Mouse (Mus musculus) limb, embryonic 14.5 days (tissue): ENCODE measurements around the gene Mrpl52. TPM values are rescaled to one million over a fixed set of nuclear protein-coding genes. Genes with fewer than 3 reads are reported as not detected.

Experiments
- ATAC-seq: fragments of 200-750 bp; cut with Nextera tagmentation; 2 replicates; pipeline ENCODE4 v1.8.0; 2017; ENCODE audit warnings: low read depth, moderate number of reproducible peaks, moderate TSS enrichment; ENCODE audit not compliant: low FRiP score
- DNase-seq: peaks from one replicate; pipeline ENCODE4 v3.0.0-alpha.2; 2015; ENCODE audit warnings: low spot score
- H3K27ac ChIP-seq: fragments of 300-500 bp; sonication (generic); replicated peaks from 2 replicates; pipeline ENCODE4 v1.5.1; 2014; ENCODE audit warnings: low read depth, mild to moderate bottlenecking, low read length, moderate library complexity, mixed read lengths
- H3K27me3 ChIP-seq: fragments of 300-500 bp; sonication (generic); 2 replicates; pipeline ENCODE4 v1.6.1; 2014; ENCODE audit warnings: low read length, mixed read lengths; ENCODE audit not compliant: control insufficient read depth, insufficient read depth
- H3K36me3 ChIP-seq: fragments of 300-500 bp; sonication (generic); 2 replicates; pipeline ENCODE4 v1.6.1; 2014; ENCODE audit warnings: mild to moderate bottlenecking, low read length, moderate library complexity, mixed read lengths; ENCODE audit not compliant: control insufficient read depth, insufficient read depth
- H3K4me1 ChIP-seq: fragments of 300-500 bp; sonication (generic); 2 replicates; pipeline ENCODE4 v1.6.1; 2014; ENCODE audit warnings: antibody characterized with exemption, low read length, mixed read lengths; ENCODE audit not compliant: control insufficient read depth, insufficient read depth
- H3K4me2 ChIP-seq: fragments of 300-500 bp; sonication (generic); replicated peaks from 2 replicates; pipeline ENCODE4 v1.6.1; 2014; ENCODE audit warnings: low read depth, mild to moderate bottlenecking, low read length, moderate library complexity; ENCODE audit not compliant: severe bottlenecking
- H3K4me3 ChIP-seq: fragments of 300-500 bp; sonication (generic); replicated peaks from 2 replicates; pipeline ENCODE4 v1.5.1; 2014; ENCODE audit warnings: low read length
- H3K9ac ChIP-seq: fragments of 300-500 bp; sonication (generic); 2 replicates; pipeline ENCODE4 v1.6.1; 2014; ENCODE audit warnings: mild to moderate bottlenecking, low read depth, low read length, moderate library complexity; ENCODE audit not compliant: severe bottlenecking
- H3K9me3 ChIP-seq: fragments of 300-500 bp; sonication (generic); 2 replicates; pipeline ENCODE4 v1.6.1; 2016; ENCODE audit warnings: low read length; ENCODE audit not compliant: control insufficient read depth
- POLR2A ChIP-seq: fragments of 200-500 bp; IDR thresholded peaks from 2 replicates; pipeline ENCODE4 v1.8.0; 2012; ENCODE audit warnings: inconsistent platforms, mild to moderate bottlenecking, moderate library complexity, borderline replicate concordance; ENCODE audit not compliant: insufficient read depth, insufficient read length; ENCODE audit errors: extremely low read depth
- WGBS: fragments of 180-500 bp; shearing (Covaris S2); extraction: QIAGEN DNeasy Blood & Tissue Kit; methylation state at CpG from one replicate; pipeline ENCODE4 v1.1.7; 2014; 5-methylcytosine and 5-hydroxymethylcytosine counted together
- polyA plus RNA-seq, 2 experiments: library from polyadenylated mRNA; depleted of rRNA in 1 of 2; stranded (reverse) in 1 of 2; unstranded in 1 of 2; fragments of >200 nt; fragmentation: Nextera tagmentation in 1 of 2; extraction: Ambion mirVana in 1 of 2; gene quantifications; 2 replicates each; pipeline versions ENCODE4 v1.2.1 to v1.2.3; 2012 to 2014

The Mrpl52 gene
- polyA plus RNA-seq, 2 experiments, result 216 to 265 TPM

DNA sequence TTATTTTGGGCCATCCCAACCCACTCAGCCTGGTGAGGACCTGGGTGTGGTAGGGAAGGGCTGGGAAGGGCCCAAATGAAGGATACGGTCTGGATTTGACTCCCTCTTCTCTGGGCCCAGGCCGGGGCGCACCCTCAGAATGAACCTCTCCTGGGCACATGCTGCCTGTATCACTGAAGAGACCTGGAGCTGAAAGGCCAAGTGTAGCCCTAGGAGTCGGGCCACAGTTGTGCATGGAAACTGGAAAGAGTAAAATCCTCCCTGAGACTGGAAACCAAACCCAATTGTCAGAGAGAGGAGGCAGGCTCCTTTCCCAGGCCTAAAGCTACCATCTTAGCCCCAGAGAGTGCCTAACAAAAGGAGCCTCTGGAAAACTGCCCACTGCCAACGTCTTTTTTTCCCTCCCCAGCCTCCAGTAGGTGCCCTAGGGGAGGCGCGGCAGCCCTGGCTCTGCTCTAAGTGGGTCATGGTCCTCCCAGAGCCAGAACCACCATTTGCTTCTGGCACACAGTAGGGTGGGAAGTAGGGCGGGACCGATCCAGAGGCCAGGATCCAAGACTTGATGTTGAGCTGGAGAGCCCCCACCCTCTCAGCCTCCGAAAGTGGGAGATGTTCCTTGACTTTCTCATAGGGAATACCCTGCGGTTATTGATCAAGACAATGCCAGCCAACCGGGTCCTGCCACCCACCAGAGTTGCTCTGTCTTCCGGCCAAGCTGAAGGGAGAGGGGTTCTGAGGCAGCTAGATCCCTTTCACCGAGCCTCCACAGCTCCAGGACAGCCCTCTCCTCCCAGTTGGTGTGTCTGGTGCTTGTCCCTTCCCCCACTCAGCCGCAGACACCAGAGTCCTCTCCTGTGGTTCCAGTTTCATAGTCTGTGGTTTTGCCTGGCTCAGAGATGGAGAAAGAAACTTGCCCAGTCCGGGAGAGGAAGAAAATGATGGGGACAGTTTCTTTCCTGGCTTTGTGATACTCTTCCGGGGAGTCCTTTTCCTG lies 6.4 kb downstream of the Mrpl52 start:
- Histone ChIP-seq H3K9me3 (no peaks in the 10 kb centered on the region), H3K4me2 (peak overlapping the region; percentile 83), H3K4me1 (peaks cover 32% of the 10 kb centered on the region), H3K36me3 (peaks cover 49% of the 10 kb centered on the region), H3K4me3 (peak overlapping the region; percentile 94), H3K9ac (peak overlapping the region; percentile 99), H3K27me3 (no peaks in the 10 kb centered on the region), H3K27ac (peak overlapping the region; percentile 99)
- 17% methylated on average over 17 of the region's 17 CpGs for WGBS
- ATAC-seq (no peak), DNase-seq (peak; percentile 39)
- TF ChIP-seq POLR2A, result no peak

- ATAC-seq (no peak), DNase-seq (no peak)
- Histone ChIP-seq H3K9me3 (no peaks in the 10 kb centered on the region), H3K36me3 (peaks cover 58% of the 10 kb centered on the region), H3K9ac (peak overlapping the region; percentile 99), H3K4me3 (peak overlapping the region; percentile 94), H3K27ac (no peak overlapping the region), H3K4me1 (peaks cover 32% of the 10 kb centered on the region), H3K4me2 (peak overlapping the region; percentile 83), H3K27me3 (no peaks in the 10 kb centered on the region)
- TF ChIP-seq POLR2A, result no peak
- 43% methylated on average over 12 of the region's 12 CpGs for WGBS
Measured at GRCm38 (mm10) chr14:54433941-54434531, 7.3 kb downstream of the Mrpl52 start.

- DNase-seq (no peak), ATAC-seq (no peak)
- Histone ChIP-seq H3K4me2 (no peak overlapping the region), H3K9ac (no peak overlapping the region), H3K27me3 (no peaks in the 10 kb centered on the region), H3K4me3 (no peak overlapping the region), H3K36me3 (peaks cover 62% of the 10 kb centered on the region), H3K4me1 (peaks cover 21% of the 10 kb centered on the region), H3K9me3 (no peaks in the 10 kb centered on the region), H3K27ac (no peak overlapping the region)
- no peak for TF ChIP-seq POLR2A
- 82% methylated on average over 11 of the region's 11 CpGs for WGBS
Measured at GRCm38 (mm10) chr14:54435194-54435918, 8.6 kb downstream of the Mrpl52 start.

GRCm38 (mm10) chr14:54439155-54439554 lies 12.4 kb downstream of the Mrpl52 start:
- Histone ChIP-seq H3K9me3 (no peaks in the 10 kb centered on the region), H3K4me1 (peaks cover 30% of the 10 kb centered on the region), H3K4me2 (no peak overlapping the region), H3K36me3 (peaks cover 75% of the 10 kb centered on the region), H3K4me3 (no peak overlapping the region), H3K9ac (no peak overlapping the region), H3K27me3 (no peaks in the 10 kb centered on the region), H3K27ac (no peak overlapping the region)
- DNase-seq (no peak), ATAC-seq (no peak)
- TF ChIP-seq POLR2A, result no peak
- WGBS, result 92% methylated on average over 12 of the region's 12 CpGs

GRCm38 (mm10) chr14:54439610-54440009 lies 12.9 kb downstream of the Mrpl52 start:
- no peak for TF ChIP-seq POLR2A
- DNase-seq (no peak), ATAC-seq (no peak)
- Histone ChIP-seq H3K9ac (no peak overlapping the region), H3K4me1 (peaks cover 30% of the 10 kb centered on the region), H3K27ac (no peak overlapping the region), H3K27me3 (no peaks in the 10 kb centered on the region), H3K9me3 (no peaks in the 10 kb centered on the region), H3K36me3 (peaks cover 72% of the 10 kb centered on the region), H3K4me3 (no peak overlapping the region), H3K4me2 (no peak overlapping the region)
- 63% methylated on average over 7 of the region's 7 CpGs for WGBS
